Mouse (Mus musculus): ENCODE measurements around the gene Ssbp3. TPM values are rescaled to one million over a fixed set of nuclear protein-coding genes. Genes with fewer than 3 reads are reported as not detected.

The Ssbp3 gene
- polyA plus RNA-seq, 1 experiment = 43.2 TPM

- H3K4me1 ChIP-seq (ENCODE audit: control insufficient read depth, insufficient read depth, low read length) = no peaks in the 10 kb centered on the region
- TF ChIP-seq CTCF (IDR thresholded peaks at IDR 0.05; ENCODE audit: insufficient read depth, low read length) = no peak
- no peak for TF ChIP-seq POLR2A (IDR thresholded peaks at IDR 0.05; ENCODE audit: borderline replicate concordance, extremely low read depth, low read depth, low read length)
- H3K4me3 ChIP-seq (replicated peaks; ENCODE audit: extremely low read depth, low read depth, low read length) = no peak overlapping the region
- WGBS = 100% methylated on average over 2 of the region's 2 CpGs
- no peak for DNase-seq
Observed at GRCm38 (mm10) chr4:107036985-107037384, 126.5 kb downstream of the Ssbp3 start.

GRCm38 (mm10) chr4:107038303-107038702 lies 127.8 kb downstream of the Ssbp3 start:
- WGBS = 75% methylated on average over 4 of the region's 4 CpGs
- DNase-seq = no peak
- Histone ChIP-seq H3K4me3 (replicated peaks; ENCODE audit: extremely low read depth, low read depth, low read length) (no peak overlapping the region), H3K4me1 (ENCODE audit: control insufficient read depth, insufficient read depth, low read length) (no peaks in the 10 kb centered on the region)
- no peak for TF ChIP-seq POLR2A (IDR thresholded peaks at IDR 0.05; ENCODE audit: borderline replicate concordance, extremely low read depth, low read depth, low read length)
- TF ChIP-seq CTCF (IDR thresholded peaks at IDR 0.05; ENCODE audit: insufficient read depth, low read length) = no peak

GRCm38 (mm10) chr4:107039270-107039669 lies 128.8 kb downstream of the Ssbp3 start:
- no peak for DNase-seq
- TF ChIP-seq CTCF (IDR thresholded peaks at IDR 0.05; ENCODE audit: insufficient read depth, low read length) (no peak), POLR2A (IDR thresholded peaks at IDR 0.05; ENCODE audit: borderline replicate concordance, extremely low read depth, low read depth, low read length) (no peak)
- 90% methylated on average over 8 of the region's 8 CpGs for WGBS
- H3K4me3 ChIP-seq (replicated peaks; ENCODE audit: extremely low read depth, low read depth, low read length) = no peak overlapping the region
- no peaks in the 10 kb centered on the region for H3K4me1 ChIP-seq (ENCODE audit: control insufficient read depth, insufficient read depth, low read length)

- TF ChIP-seq POLR2A (IDR thresholded peaks at IDR 0.05; ENCODE audit: borderline replicate concordance, extremely low read depth, low read depth, low read length) (no peak), CTCF (IDR thresholded peaks at IDR 0.05; ENCODE audit: insufficient read depth, low read length) (no peak)
- 85% methylated on average over 6 of the region's 6 CpGs for WGBS
Observed at GRCm38 (mm10) chr4:107042304-107042703, 131.8 kb downstream of the Ssbp3 start.

GRCm38 (mm10) chr4:107045188-107045587 lies 134.7 kb downstream of the Ssbp3 start:
- 94% methylated on average over 13 of the region's 13 CpGs for WGBS

More at GRCm38 (mm10) chr4:107042304-107042703, 131.8 kb downstream of the Ssbp3 start:
- no peak overlapping the region for H3K4me3 ChIP-seq (replicated peaks; ENCODE audit: extremely low read depth, low read depth, low read length)
- DNase-seq = no peak
- no peaks in the 10 kb centered on the region for H3K4me1 ChIP-seq (ENCODE audit: control insufficient read depth, insufficient read depth, low read length)

GRCm38 (mm10) chr4:107047806-107048205 lies 137.3 kb downstream of the Ssbp3 start:
- TF ChIP-seq CTCF (IDR thresholded peaks at IDR 0.05; ENCODE audit: insufficient read depth, low read length) (no peak), POLR2A (IDR thresholded peaks at IDR 0.05; ENCODE audit: borderline replicate concordance, extremely low read depth, low read depth, low read length) (no peak)
- no peaks in the 10 kb centered on the region for H3K4me1 ChIP-seq (ENCODE audit: control insufficient read depth, insufficient read depth, low read length)
- no peak for DNase-seq
- no peak overlapping the region for H3K4me3 ChIP-seq (replicated peaks; ENCODE audit: extremely low read depth, low read depth, low read length)
- 77% methylated on average over 5 of the region's 5 CpGs for WGBS

More at GRCm38 (mm10) chr4:107045188-107045587, 134.7 kb downstream of the Ssbp3 start:
- H3K4me1 ChIP-seq (ENCODE audit: control insufficient read depth, insufficient read depth, low read length) = no peaks in the 10 kb centered on the region
- no peak for DNase-seq
- TF ChIP-seq CTCF (IDR thresholded peaks at IDR 0.05; ENCODE audit: insufficient read depth, low read length) (no peak), POLR2A (IDR thresholded peaks at IDR 0.05; ENCODE audit: borderline replicate concordance, extremely low read depth, low read depth, low read length) (no peak)
- no peak overlapping the region for H3K4me3 ChIP-seq (replicated peaks; ENCODE audit: extremely low read depth, low read depth, low read length)

GRCm38 (mm10) chr4:107048568-107049162 lies 138.2 kb downstream of the Ssbp3 start:
- DNase-seq = no peak
- H3K4me1 ChIP-seq (ENCODE audit: control insufficient read depth, insufficient read depth, low read length) = no peaks in the 10 kb centered on the region
- WGBS = 75% methylated on average over 11 of the region's 11 CpGs
- no peak for TF ChIP-seq CTCF (IDR thresholded peaks at IDR 0.05; ENCODE audit: insufficient read depth, low read length)
- no peak for TF ChIP-seq POLR2A (IDR thresholded peaks at IDR 0.05; ENCODE audit: borderline replicate concordance, extremely low read depth, low read depth, low read length)
- H3K4me3 ChIP-seq (replicated peaks; ENCODE audit: extremely low read depth, low read depth, low read length) = no peak overlapping the region

- no peak for TF ChIP-seq CTCF (IDR thresholded peaks at IDR 0.05; ENCODE audit: insufficient read depth, low read length)
- no peak for TF ChIP-seq POLR2A (IDR thresholded peaks at IDR 0.05; ENCODE audit: borderline replicate concordance, extremely low read depth, low read depth, low read length)
- 57% methylated on average over 4 of the region's 4 CpGs for WGBS
- Histone ChIP-seq H3K4me1 (ENCODE audit: control insufficient read depth, insufficient read depth, low read length) (no peaks in the 10 kb centered on the region), H3K4me3 (replicated peaks; ENCODE audit: extremely low read depth, low read depth, low read length) (no peak overlapping the region)
- no peak for DNase-seq
Observed at GRCm38 (mm10) chr4:107051889-107052288, 141.4 kb downstream of the Ssbp3 start.

- H3K4me1 ChIP-seq (ENCODE audit: control insufficient read depth, insufficient read depth, low read length) = no peaks in the 10 kb centered on the region
- no peak for DNase-seq
- no peak overlapping the region for H3K4me3 ChIP-seq (replicated peaks; ENCODE audit: extremely low read depth, low read depth, low read length)
- TF ChIP-seq CTCF (IDR thresholded peaks at IDR 0.05; ENCODE audit: insufficient read depth, low read length) (no peak), POLR2A (IDR thresholded peaks at IDR 0.05; ENCODE audit: borderline replicate concordance, extremely low read depth, low read depth, low read length) (no peak)
- WGBS = 61% methylated on average over 5 of the region's 5 CpGs
Observed at GRCm38 (mm10) chr4:107052962-107053553, 142.6 kb downstream of the Ssbp3 start.

- DNase-seq = no peak
- H3K4me1 ChIP-seq (ENCODE audit: control insufficient read depth, insufficient read depth, low read length) = peaks cover 3% of the 10 kb centered on the region
- TF ChIP-seq CTCF (IDR thresholded peaks at IDR 0.05; ENCODE audit: insufficient read depth, low read length) (no peak), POLR2A (IDR thresholded peaks at IDR 0.05; ENCODE audit: borderline replicate concordance, extremely low read depth, low read depth, low read length) (no peak)
- 56% methylated on average over 3 of the region's 3 CpGs for WGBS
- no peak overlapping the region for H3K4me3 ChIP-seq (replicated peaks; ENCODE audit: extremely low read depth, low read depth, low read length)
Observed at GRCm38 (mm10) chr4:107056088-107056487, 145.6 kb downstream of the Ssbp3 start.

All from lung, adult 2 months (tissue).